Mouse (Mus musculus): ENCODE measurements around the gene Tbx1. TPM values are rescaled to one million over a fixed set of nuclear protein-coding genes. Genes with fewer than 3 reads are reported as not detected.
"Not testable (repeated sequence)": the region's sequence is repeated elsewhere in the genome, so short reads cannot be mapped to it uniquely, and the experiment has no call there.

Gene Tbx1
- polyA plus RNA-seq, 1 experiment: 16.9 TPM

GRCm38 (mm10) chr16:18551604-18552003 lies 38.9 kb downstream of the Tbx1 start:
- TF ChIP-seq TCF12 (IDR thresholded peaks at IDR 0.05; ENCODE audit: insufficient read depth, poor library complexity, severe bottlenecking): no peak
- no peak for TF ChIP-seq SRF (IDR thresholded peaks at IDR 0.05; ENCODE audit: control insufficient read depth, insufficient read length, low read depth)
- Histone ChIP-seq H3K27me3 (ENCODE audit: control insufficient read depth, insufficient read depth, insufficient read length) (no peaks in the 10 kb centered on the region), H3K36me3 (ENCODE audit: control insufficient read depth, insufficient read depth) (no peaks in the 10 kb centered on the region), H3K4me2 (ENCODE audit: low read depth) (no peak overlapping the region), H3K4me3 (no peak overlapping the region), H3K79me2 (ENCODE audit: control insufficient read depth, insufficient read depth) (no peaks in the 10 kb centered on the region), H3ac (ENCODE audit: control insufficient read depth, insufficient read length) (no peak overlapping the region)

GRCm38 (mm10) chr16:18547891-18548290 lies 42.6 kb downstream of the Tbx1 start:
- no peak overlapping the region for H3K4me3 ChIP-seq
- no peaks in the 10 kb centered on the region for H3K36me3 ChIP-seq (ENCODE audit: control insufficient read depth, insufficient read depth)
- H3K79me2 ChIP-seq (ENCODE audit: control insufficient read depth, insufficient read depth): no peaks in the 10 kb centered on the region
- TF ChIP-seq TCF12 (IDR thresholded peaks at IDR 0.05; ENCODE audit: insufficient read depth, poor library complexity, severe bottlenecking) (no peak), MYOD1 (IDR thresholded peaks at IDR 0.05; ENCODE audit: control insufficient read depth in 1 of 3, insufficient read length in 2 of 3, low read depth in 2 of 3) (no peak), SRF (IDR thresholded peaks at IDR 0.05; ENCODE audit: control insufficient read depth, insufficient read length, low read depth) (no peak), USF1 (IDR thresholded peaks at IDR 0.05; ENCODE audit: low read depth) (no peak)
- H3K4me2 ChIP-seq (ENCODE audit: low read depth): no peak overlapping the region
- H3K27me3 ChIP-seq (ENCODE audit: control insufficient read depth, insufficient read depth, insufficient read length): no peaks in the 10 kb centered on the region
- H3ac ChIP-seq (ENCODE audit: control insufficient read depth, insufficient read length): no peak overlapping the region

- H3ac ChIP-seq (ENCODE audit: control insufficient read depth, insufficient read length): no peak overlapping the region
- no peaks in the 10 kb centered on the region for H3K27me3 ChIP-seq (ENCODE audit: control insufficient read depth, insufficient read depth, insufficient read length)
- H3K4me2 ChIP-seq (ENCODE audit: low read depth): peak overlapping the region; percentile 40
- no peak overlapping the region for H3K4me3 ChIP-seq
- no peaks in the 10 kb centered on the region for H3K36me3 ChIP-seq (ENCODE audit: control insufficient read depth, insufficient read depth)
- peak in 2 of 3 experiments; percentile 28 to 52 for TF ChIP-seq MYOG (IDR thresholded peaks at IDR 0.05; ENCODE audit: control insufficient read depth in 1 of 3, insufficient read depth in 1 of 3, insufficient read length in 2 of 3, low read depth in 2 of 3)
- TF ChIP-seq MYOD1 (IDR thresholded peaks at IDR 0.05; ENCODE audit: control insufficient read depth in 1 of 3, insufficient read length in 2 of 3, low read depth in 2 of 3): peak in 2 of 3 experiments; percentile 73 to 79
- TF ChIP-seq POLR2AphosphoS2 (IDR thresholded peaks at IDR 0.05; ENCODE audit: insufficient read length, low read depth): no peak
- no peaks in the 10 kb centered on the region for H3K79me2 ChIP-seq (ENCODE audit: control insufficient read depth, insufficient read depth)
These were observed 47.2 kb downstream of the Tbx1 start for GRCm38 (mm10) chr16:18543151-18543829.

- H3K27me3 ChIP-seq (ENCODE audit: control insufficient read depth, insufficient read depth, insufficient read length): no peaks in the 10 kb centered on the region
- no peak overlapping the region for H3K4me2 ChIP-seq (ENCODE audit: low read depth)
- H3K79me2 ChIP-seq (ENCODE audit: control insufficient read depth, insufficient read depth): no peaks in the 10 kb centered on the region
- H3ac ChIP-seq (ENCODE audit: control insufficient read depth, insufficient read length): no peak overlapping the region
- no peak overlapping the region for H3K4me3 ChIP-seq
- no peaks in the 10 kb centered on the region for H3K36me3 ChIP-seq (ENCODE audit: control insufficient read depth, insufficient read depth)
- TF ChIP-seq USF1 (IDR thresholded peaks at IDR 0.05; ENCODE audit: low read depth): no peak
- TF ChIP-seq REST (IDR thresholded peaks at IDR 0.05; ENCODE audit: insufficient read depth, insufficient read length): no peak
- TF ChIP-seq POLR2AphosphoS2 (IDR thresholded peaks at IDR 0.05; ENCODE audit: insufficient read length, low read depth): no peak
- TF ChIP-seq SRF (IDR thresholded peaks at IDR 0.05; ENCODE audit: control insufficient read depth, insufficient read length, low read depth): no peak
- no peak for TF ChIP-seq MYOD1 (IDR thresholded peaks at IDR 0.05; ENCODE audit: control insufficient read depth in 1 of 3, insufficient read length in 2 of 3, low read depth in 2 of 3)
- TF ChIP-seq TCF3 (IDR thresholded peaks at IDR 0.05; ENCODE audit: insufficient read length, low read depth): no peak
- no peak for TF ChIP-seq TCF12 (IDR thresholded peaks at IDR 0.05; ENCODE audit: insufficient read depth, poor library complexity, severe bottlenecking)
- TF ChIP-seq POLR2A (IDR thresholded peaks at IDR 0.05; ENCODE audit: insufficient read length, low read depth): no peak
- TF ChIP-seq MYOG (IDR thresholded peaks at IDR 0.05; ENCODE audit: control insufficient read depth in 1 of 3, insufficient read depth in 1 of 3, insufficient read length in 2 of 3, low read depth in 2 of 3): no peak
- TF ChIP-seq MAX (IDR thresholded peaks at IDR 0.05; ENCODE audit: low read depth): no peak
- TF ChIP-seq CEBPB (IDR thresholded peaks at IDR 0.05; ENCODE audit: insufficient read depth, poor library complexity, severe bottlenecking): no peak
- no peak for TF ChIP-seq E2F4 (IDR thresholded peaks at IDR 0.05; ENCODE audit: insufficient read depth)
These were observed 51.2 kb downstream of the Tbx1 start for GRCm38 (mm10) chr16:18539281-18539680.

DNA sequence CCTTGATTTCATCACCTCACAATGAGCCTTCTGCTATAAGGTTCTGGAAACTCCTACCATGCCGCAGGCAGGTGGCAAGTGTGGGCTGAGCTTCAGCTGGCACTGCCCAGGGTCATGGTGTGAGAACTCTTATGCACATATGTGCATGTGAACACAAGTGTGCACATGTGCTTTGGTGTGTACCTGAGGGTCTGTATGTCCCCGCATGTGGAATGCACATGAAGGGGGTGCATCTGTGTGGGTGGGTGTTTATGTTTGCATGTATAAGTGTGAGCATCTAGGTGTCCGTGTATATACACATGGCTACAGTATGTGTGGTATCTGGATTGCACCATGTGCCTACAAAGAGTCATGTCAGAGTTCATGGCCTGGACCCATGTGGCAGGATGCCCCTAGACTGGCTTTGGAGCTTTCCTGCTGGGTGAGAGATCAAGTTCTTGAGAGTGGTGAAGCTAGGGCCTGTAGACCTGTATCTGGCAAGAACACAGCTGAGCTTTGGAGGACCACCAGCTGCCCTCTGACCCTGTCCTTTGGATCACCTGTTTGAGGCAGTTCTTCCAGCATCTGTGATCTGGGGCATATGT lies 53.0 kb downstream of the Tbx1 start:
- H3K79me2 ChIP-seq (ENCODE audit: control insufficient read depth, insufficient read depth): no peaks in the 10 kb centered on the region
- H3K36me3 ChIP-seq (ENCODE audit: control insufficient read depth, insufficient read depth): no peaks in the 10 kb centered on the region
- H3K4me2 ChIP-seq (ENCODE audit: low read depth): no peak overlapping the region
- no peak for TF ChIP-seq POLR2A (IDR thresholded peaks at IDR 0.05; ENCODE audit: insufficient read length, low read depth)
- no peak overlapping the region for H3K4me3 ChIP-seq
- H3K27me3 ChIP-seq (ENCODE audit: control insufficient read depth, insufficient read depth, insufficient read length): no peaks in the 10 kb centered on the region
- no peak overlapping the region for H3ac ChIP-seq (ENCODE audit: control insufficient read depth, insufficient read length)

DNA sequence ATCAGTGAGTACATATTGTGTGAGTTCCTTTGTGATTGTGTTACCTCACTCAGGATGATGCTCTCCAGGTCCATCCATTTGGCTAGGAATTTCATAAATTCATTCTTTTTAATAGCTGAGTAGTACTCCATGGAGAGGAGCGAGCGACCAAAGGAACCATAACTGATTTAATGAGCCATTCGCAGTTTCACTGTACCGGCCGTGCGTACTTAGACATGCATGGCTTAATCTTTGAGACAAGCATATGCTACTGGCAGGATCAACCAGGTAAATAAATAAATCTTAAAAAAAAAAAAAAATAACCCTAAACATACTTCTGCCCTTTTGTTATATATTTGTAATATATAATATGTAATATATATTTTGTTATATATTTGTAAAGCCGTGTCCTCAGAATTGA lies 57.4 kb downstream of the Tbx1 start:
- not testable (repeated sequence) for H3K79me2 ChIP-seq (ENCODE audit: control insufficient read depth, insufficient read depth); H3K4me3 ChIP-seq; H3K4me2 ChIP-seq (ENCODE audit: low read depth); H3ac ChIP-seq (ENCODE audit: control insufficient read depth, insufficient read length); H3K27me3 ChIP-seq (ENCODE audit: control insufficient read depth, insufficient read depth, insufficient read length); H3K36me3 ChIP-seq (ENCODE audit: control insufficient read depth, insufficient read depth)

Other genes with a start within 250 kb of the Tbx1 start
- 22.2 TPM for gene Tango2, start 242.6 kb downstream of the Tbx1 start, polyA plus RNA-seq (2012; fragmentation: generic; extraction: Trizol)
- 7.6 TPM for gene Arvcf, start 242.5 kb downstream of the Tbx1 start, polyA plus RNA-seq (2012; fragmentation: generic; extraction: Trizol)
- 21.3 TPM for gene Txnrd2, start 164.3 kb downstream of the Tbx1 start, polyA plus RNA-seq (2012; fragmentation: generic; extraction: Trizol)
- gene Comt, start 163.8 kb downstream of the Tbx1 start, polyA plus RNA-seq (2012; fragmentation: generic; extraction: Trizol): 93.6 TPM
- gene Gnb1l, start 92.0 kb downstream of the Tbx1 start, polyA plus RNA-seq (2012; fragmentation: generic; extraction: Trizol): 6.6 TPM
- gene Rtl10, start 91.8 kb downstream of the Tbx1 start, polyA plus RNA-seq (2012; fragmentation: generic; extraction: Trizol): 2.7 TPM
- gene Gp1bb, start 31.7 kb upstream of the Tbx1 start, polyA plus RNA-seq (2012; fragmentation: generic; extraction: Trizol): 9.4 TPM
- 11.4 TPM for gene Gm49601, start 35.8 kb upstream of the Tbx1 start, polyA plus RNA-seq (2012; fragmentation: generic; extraction: Trizol)
- 112 TPM for gene Sept5, start 39.3 kb upstream of the Tbx1 start, polyA plus RNA-seq (2012; fragmentation: generic; extraction: Trizol)
- 0.35 TPM for gene Cldn5, start 186.2 kb upstream of the Tbx1 start, polyA plus RNA-seq (2012; fragmentation: generic; extraction: Trizol)
- 32.0 TPM for gene Ufd1, start 221.1 kb upstream of the Tbx1 start, polyA plus RNA-seq (2012; fragmentation: generic; extraction: Trizol)
- gene Cdc45, start 221.3 kb upstream of the Tbx1 start, polyA plus RNA-seq (2012; fragmentation: generic; extraction: Trizol): 13.6 TPM
- gene 2510002D24Rik, start 245.9 kb upstream of the Tbx1 start, polyA plus RNA-seq (2012; fragmentation: generic; extraction: Trizol): 1.2 TPM
- gene Gm28539, start 245.9 kb upstream of the Tbx1 start, polyA plus RNA-seq (2012; fragmentation: generic; extraction: Trizol): 0.49 TPM